Mouse (Mus musculus) liver, embryonic 13.5 days (tissue): Measurements from ENCODE around the gene Sun1. TPM values are rescaled to one million over a fixed set of nuclear protein-coding genes. Genes with fewer than 3 reads are reported as not detected.

ENCODE experiments used
- ATAC-seq: fragments of 200-750 bp; cut with Nextera tagmentation; 2 replicates; pipeline ENCODE4 v1.8.0; 2017; ENCODE audit warnings: low read depth, mild to moderate bottlenecking, moderate number of reproducible peaks, moderate library complexity
- DNase-seq: peaks from one replicate; pipeline ENCODE4 v3.0.0; 2022
- H3K27ac ChIP-seq: fragments of 300-500 bp; sonication (generic); 2 replicates; pipeline ENCODE4 v1.5.1; 2015; ENCODE audit warnings: moderate library complexity, mild to moderate bottlenecking, inconsistent platforms
- H3K27me3 ChIP-seq: fragments of 300-500 bp; sonication (generic); 2 replicates; pipeline ENCODE4 v1.6.1; 2015; ENCODE audit warnings: mild to moderate bottlenecking, inconsistent platforms
- H3K36me3 ChIP-seq: fragments of 300-500 bp; sonication (generic); 2 replicates; pipeline ENCODE4 v1.6.1; 2015; ENCODE audit warnings: mild to moderate bottlenecking, inconsistent platforms
- H3K4me1 ChIP-seq: fragments of 300-500 bp; sonication (generic); replicated peaks from 2 replicates; pipeline ENCODE4 v1.6.1; 2015; ENCODE audit warnings: inconsistent platforms
- H3K4me2 ChIP-seq: fragments of 300-500 bp; sonication (generic); 2 replicates; pipeline ENCODE4 v1.6.1; 2015; ENCODE audit warnings: inconsistent platforms, mild to moderate bottlenecking, moderate library complexity
- H3K4me3 ChIP-seq: fragments of 300-500 bp; sonication (generic); replicated peaks from 2 replicates; pipeline ENCODE4 v1.5.1; 2015; ENCODE audit warnings: mild to moderate bottlenecking, inconsistent platforms
- H3K9ac ChIP-seq: fragments of 300-500 bp; sonication (generic); 2 replicates; pipeline ENCODE4 v1.6.1; 2015; ENCODE audit warnings: mild to moderate bottlenecking, inconsistent platforms
- H3K9me3 ChIP-seq: fragments of 300-500 bp; sonication (generic); replicated peaks from 2 replicates; pipeline ENCODE4 v1.6.1; 2016; ENCODE audit warnings: inconsistent platforms
- WGBS: fragments of 180-500 bp; shearing (Covaris S2); methylation state at CpG from one replicate; pipeline ENCODE4 v1.1.7; 2015; ENCODE audit not compliant: insufficient replicate concordance; 5-methylcytosine and 5-hydroxymethylcytosine counted together
- polyA plus RNA-seq: library from polyadenylated mRNA; unstranded; fragments of >200 nt; fragmentation: Nextera tagmentation; extraction: Ambion mirVana; gene quantifications from 2 replicates; pipeline ENCODE4 v1.2.1, GENCODE M21; 2015

Sun1 gene
- polyA plus RNA-seq, 1 experiment from 2014 or later: 20.9 TPM

- H3K4me2 ChIP-seq: no peak overlapping the region
- H3K9me3 ChIP-seq: no peaks in the 10 kb centered on the region
- peaks cover 12% of the 10 kb centered on the region for H3K4me1 ChIP-seq
- H3K9ac ChIP-seq: no peak overlapping the region
- peaks cover 76% of the 10 kb centered on the region for H3K36me3 ChIP-seq
- no peak overlapping the region for H3K27ac ChIP-seq
- WGBS: 84% methylated on average over 4 of the region's 4 CpGs
- H3K4me3 ChIP-seq: no peak overlapping the region
- DNase-seq: no peak
- H3K27me3 ChIP-seq: no peaks in the 10 kb centered on the region
- no peak for ATAC-seq
Observed at GRCm38 (mm10) chr5:139267661-139268060, 67.2 kb downstream of the Sun1 start.

- ATAC-seq: peak; percentile 10; the same call in 1 of the 2 replicates
- WGBS: 80% methylated on average over 16 of the region's 16 CpGs
- no peaks in the 10 kb centered on the region for H3K27me3 ChIP-seq
- H3K36me3 ChIP-seq: peaks cover 43% of the 10 kb centered on the region
- no peak overlapping the region; the same call in 1 of the 2 replicates for H3K27ac ChIP-seq
- H3K4me3 ChIP-seq: no peak overlapping the region
- no peaks in the 10 kb centered on the region for H3K9me3 ChIP-seq
- H3K9ac ChIP-seq: no peak overlapping the region
- H3K4me2 ChIP-seq: no peak overlapping the region
- peaks cover 13% of the 10 kb centered on the region for H3K4me1 ChIP-seq
- no peak for DNase-seq
Observed at GRCm38 (mm10) chr5:139270806-139271521, 70.5 kb downstream of the Sun1 start.

GRCm38 (mm10) chr5:139271994-139272554 is 71.6 kb downstream of the Sun1 start:
- DNase-seq: no peak
- 0 out of 2 replicates have a peak, but pooled peaks have one; percentile 2 for ATAC-seq
- no peak overlapping the region for H3K27ac ChIP-seq
- H3K36me3 ChIP-seq: peaks cover 32% of the 10 kb centered on the region
- WGBS: 75% methylated on average over 8 of the region's 8 CpGs
- H3K4me1 ChIP-seq: peaks cover 13% of the 10 kb centered on the region
- H3K27me3 ChIP-seq: no peaks in the 10 kb centered on the region
- H3K9me3 ChIP-seq: no peaks in the 10 kb centered on the region
- H3K9ac ChIP-seq: no peak overlapping the region
- H3K4me2 ChIP-seq: no peak overlapping the region
- no peak overlapping the region for H3K4me3 ChIP-seq

- ATAC-seq (no peak), DNase-seq (no peak)
- no peaks in the 10 kb centered on the region for H3K27me3 ChIP-seq
- no peak overlapping the region for H3K9ac ChIP-seq
- 72% methylated on average over 8 of the region's 8 CpGs for WGBS
- peaks cover 5% of the 10 kb centered on the region for H3K4me1 ChIP-seq
- H3K4me3 ChIP-seq: no peak overlapping the region
- no peak overlapping the region for H3K27ac ChIP-seq
- no peaks in the 10 kb centered on the region; the same call in 1 of the 2 replicates for H3K36me3 ChIP-seq
- H3K9me3 ChIP-seq: no peaks in the 10 kb centered on the region
- H3K4me2 ChIP-seq: no peak overlapping the region
Observed at GRCm38 (mm10) chr5:139277287-139277686, 76.8 kb downstream of the Sun1 start.

GRCm38 (mm10) chr5:139281373-139282112 is 81.1 kb downstream of the Sun1 start:
- 0 out of 2 replicates have a peak, but pooled peaks cover 5% of the 10 kb centered on the region for H3K9me3 ChIP-seq
- peaks cover 19% of the 10 kb centered on the region for H3K4me1 ChIP-seq
- H3K36me3 ChIP-seq: no peaks in the 10 kb centered on the region; the same call in 1 of the 2 replicates
- 59% methylated on average over 10 of the region's 11 CpGs for WGBS
- H3K9ac ChIP-seq: no peak overlapping the region
- no peak overlapping the region for H3K27ac ChIP-seq
- DNase-seq (no peak), ATAC-seq (no peak)
- H3K4me3 ChIP-seq: no peak overlapping the region
- no peak overlapping the region for H3K4me2 ChIP-seq
- H3K27me3 ChIP-seq: no peaks in the 10 kb centered on the region

GRCm38 (mm10) chr5:139282191-139282590 is 81.8 kb downstream of the Sun1 start:
- WGBS: 3% methylated on average over 15 of the region's 15 CpGs
- ATAC-seq (no peak), DNase-seq (peak; percentile 58)
- no peaks in the 10 kb centered on the region; the same call in 1 of the 2 replicates for H3K36me3 ChIP-seq
- H3K4me1 ChIP-seq: peaks cover 25% of the 10 kb centered on the region
- H3K9me3 ChIP-seq: 0 out of 2 replicates have a peak, but pooled peaks cover 5% of the 10 kb centered on the region
- H3K9ac ChIP-seq: no peak overlapping the region
- H3K27me3 ChIP-seq: no peaks in the 10 kb centered on the region
- H3K4me3 ChIP-seq: no peak overlapping the region
- no peak overlapping the region for H3K4me2 ChIP-seq
- no peak overlapping the region for H3K27ac ChIP-seq

GRCm38 (mm10) chr5:139283460-139284180 is 83.2 kb downstream of the Sun1 start:
- Histone ChIP-seq H3K27me3 (no peaks in the 10 kb centered on the region), H3K4me3 (no peak overlapping the region), H3K27ac (no peak overlapping the region), H3K9me3 (0 out of 2 replicates have a peak, but pooled peaks cover 5% of the 10 kb centered on the region), H3K4me1 (peaks cover 38% of the 10 kb centered on the region), H3K9ac (no peak overlapping the region), H3K36me3 (no peaks in the 10 kb centered on the region; the same call in 1 of the 2 replicates), H3K4me2 (no peak overlapping the region)
- no peak for DNase-seq
- 83% methylated on average over 14 of the region's 14 CpGs for WGBS
- no peak for ATAC-seq

GRCm38 (mm10) chr5:139285383-139286067 is 85.1 kb downstream of the Sun1 start:
- 31% methylated on average over 8 of the region's 8 CpGs for WGBS
- peak overlapping the region; percentile 67; the same call in 1 of the 2 replicates for H3K27ac ChIP-seq
- H3K9ac ChIP-seq: 0 out of 2 replicates have a peak overlapping the region, but pooled peaks have one; percentile 34
- DNase-seq: no peak
- H3K4me2 ChIP-seq: no peak overlapping the region
- H3K4me3 ChIP-seq: no peak overlapping the region
- 0 out of 2 replicates have a peak, but pooled peaks have one; percentile 6 for ATAC-seq
- H3K9me3 ChIP-seq: 0 out of 2 replicates have a peak, but pooled peaks cover 5% of the 10 kb centered on the region
- H3K4me1 ChIP-seq: peaks cover 42% of the 10 kb centered on the region
- H3K27me3 ChIP-seq: no peaks in the 10 kb centered on the region
- H3K36me3 ChIP-seq: no peaks in the 10 kb centered on the region; the same call in 1 of the 2 replicates

- Histone ChIP-seq H3K27ac (peak overlapping the region; percentile 67), H3K4me2 (0 out of 2 replicates have a peak overlapping the region, but pooled peaks have one; percentile 20), H3K4me1 (peaks cover 42% of the 10 kb centered on the region), H3K9ac (0 out of 2 replicates have a peak overlapping the region, but pooled peaks have one; percentile 34), H3K9me3 (0 out of 2 replicates have a peak, but pooled peaks cover 5% of the 10 kb centered on the region), H3K27me3 (no peaks in the 10 kb centered on the region), H3K36me3 (no peaks in the 10 kb centered on the region), H3K4me3 (no peak overlapping the region)
- peak; percentile 10; the same call in 1 of the 2 replicates for ATAC-seq
- 56% methylated on average over 14 of the region's 14 CpGs for WGBS
- no peak for DNase-seq
Observed at GRCm38 (mm10) chr5:139286142-139286941, 85.9 kb downstream of the Sun1 start.
